Mouse (Mus musculus) brain, embryonic 14.5 days (tissue): ENCODE measurements around the gene Igsf8.

ENCODE experiments used
- CTCF ChIP-seq: fragments of 200-500 bp; IDR thresholded peaks from 2 replicates; pipeline ENCODE4 v1.5.1; 2012; ENCODE audit warnings: inconsistent platforms, mild to moderate bottlenecking, moderate library complexity, borderline replicate concordance; ENCODE audit not compliant: insufficient read depth, insufficient read length; ENCODE audit errors: extremely low read depth
- POLR2A ChIP-seq: fragments of 200-500 bp; IDR thresholded peaks from 2 replicates; pipeline ENCODE4 v1.6.1; 2012; ENCODE audit warnings: mild to moderate bottlenecking, inconsistent platforms, borderline replicate concordance; ENCODE audit not compliant: poor library complexity, insufficient read depth, insufficient read length, severe bottlenecking; ENCODE audit errors: extremely low read depth

DNA sequence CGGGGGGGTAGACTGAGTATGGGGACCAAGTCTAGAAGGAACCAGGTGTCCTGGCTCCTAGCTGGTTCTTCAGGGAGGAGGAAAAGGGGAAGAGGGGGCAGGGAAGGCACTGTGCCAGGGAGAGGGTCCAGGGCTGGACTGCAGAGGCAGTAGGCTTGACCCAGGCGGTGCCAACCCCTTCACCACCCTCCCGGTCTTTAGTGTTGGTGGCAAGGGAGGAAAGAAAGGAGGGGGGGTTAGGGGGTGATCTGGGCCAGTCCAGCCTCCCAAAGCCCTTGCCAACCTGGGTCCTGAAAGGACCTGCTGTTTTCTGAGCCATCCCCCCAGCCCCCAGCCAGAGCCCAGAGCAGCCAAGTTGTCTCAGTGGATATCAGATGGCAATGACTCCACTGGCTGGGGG is 81.3 kb downstream of the Igsf8 start:
- TF ChIP-seq POLR2A (no peak), CTCF (no peak)
